Mouse (Mus musculus) left cerebral cortex, adult 18-20 months (tissue): Measurements from ENCODE around the gene Enox1. TPM values are rescaled to one million over a fixed set of nuclear protein-coding genes. Genes with fewer than 3 reads are reported as not detected.
A peak's percentile ranks its signal among the peaks of the same experiment; 100 is the strongest.

Experiments
- DNase-seq, 2 experiments: peaks; one replicate each; pipeline ENCODE4 v3.0.0; 2021 to 2022; ENCODE audit warnings: low spot score in 2 of 2, mixed read lengths in 1 of 2
- total RNA-seq, 2 experiments: library from RNA; stranded (reverse); gene quantifications; 2 replicates each; pipeline ENCODE4 v1.2.3; 2021

Enox1 gene
- total RNA-seq, 2 experiments from 2014 or later, result 43.8 to 44.9 TPM

DNA sequence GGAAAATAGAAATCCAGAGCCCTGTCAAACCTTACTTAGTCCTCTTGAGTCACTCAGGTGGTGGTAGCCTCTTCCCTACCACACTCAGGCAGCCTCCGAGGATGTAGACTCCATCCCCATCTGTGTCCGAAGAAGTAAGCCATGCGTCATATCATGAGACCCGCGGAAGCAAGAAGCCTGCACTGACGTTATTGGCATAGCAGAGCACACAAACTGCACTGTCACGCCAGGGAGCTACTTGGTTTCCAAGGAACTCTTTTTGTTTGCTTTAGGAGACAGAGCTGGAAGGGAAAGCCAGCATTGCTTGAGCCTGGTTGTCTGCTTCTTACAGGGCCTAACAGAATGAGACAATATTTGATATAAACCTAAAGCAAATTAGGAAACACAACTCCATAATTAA is 284.2 kb downstream of the Enox1 start:
- DNase-seq, result no peak

DNA sequence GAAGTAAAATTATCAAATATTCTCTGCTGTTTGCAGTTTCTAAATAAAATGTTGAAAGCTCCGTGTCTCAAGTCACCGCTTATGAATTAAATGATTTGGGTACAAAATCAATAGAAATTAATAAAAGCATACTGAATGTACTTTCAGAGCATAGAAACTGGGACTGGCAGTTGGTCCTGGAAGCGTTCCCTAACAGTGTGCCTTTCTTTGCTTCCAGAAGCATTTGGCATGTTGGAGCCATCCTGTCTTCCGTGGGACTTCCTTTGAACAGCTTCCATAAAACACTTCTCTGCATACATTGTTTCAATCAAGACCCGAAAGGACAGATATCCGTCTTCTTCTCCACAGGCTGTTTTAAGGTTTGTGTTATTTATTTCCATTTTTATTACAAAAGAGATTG is 285.0 kb downstream of the Enox1 start:
- DNase-seq, result no peak

DNA sequence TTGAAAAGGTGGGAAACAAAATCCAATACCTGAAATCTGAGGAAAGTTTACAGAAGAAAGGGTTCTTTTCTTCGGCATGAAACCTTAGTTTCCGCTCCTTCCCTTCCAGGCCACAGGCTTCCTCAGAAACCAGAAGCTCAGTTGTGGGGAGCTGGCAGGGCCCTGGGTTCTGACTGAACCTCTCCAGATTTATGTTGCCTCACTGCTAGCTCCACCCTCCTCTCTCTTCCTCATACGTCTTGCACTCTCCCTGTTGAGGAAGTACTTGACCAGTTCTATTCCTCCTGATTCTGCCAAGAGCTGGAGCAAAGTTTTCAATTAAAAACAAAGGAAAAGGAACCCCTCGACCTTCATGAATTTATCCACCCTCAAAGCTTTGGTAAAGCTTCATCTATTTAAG is 291.4 kb downstream of the Enox1 start:
- DNase-seq, result no peak

DNA sequence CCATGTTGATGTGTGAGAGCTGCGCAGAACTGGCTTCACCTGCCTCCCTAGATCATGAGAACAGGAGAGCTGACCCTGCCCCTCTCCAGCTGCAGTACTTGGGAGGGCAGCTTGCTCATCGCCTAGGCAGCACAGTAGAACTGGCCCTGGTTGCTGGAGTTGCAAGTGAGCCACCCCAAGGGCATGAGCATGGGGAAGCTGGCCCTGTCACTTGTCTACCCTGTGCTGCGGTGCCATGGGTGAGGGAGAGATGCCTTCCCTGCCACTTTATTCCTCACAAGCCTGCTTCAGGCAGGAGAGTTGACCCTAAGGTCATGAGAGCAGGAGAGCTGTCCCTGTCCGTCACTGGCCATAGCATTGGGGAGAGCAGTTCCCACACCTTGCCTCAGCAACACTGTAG is 295.4 kb downstream of the Enox1 start:
- DNase-seq, result no peak

DNA sequence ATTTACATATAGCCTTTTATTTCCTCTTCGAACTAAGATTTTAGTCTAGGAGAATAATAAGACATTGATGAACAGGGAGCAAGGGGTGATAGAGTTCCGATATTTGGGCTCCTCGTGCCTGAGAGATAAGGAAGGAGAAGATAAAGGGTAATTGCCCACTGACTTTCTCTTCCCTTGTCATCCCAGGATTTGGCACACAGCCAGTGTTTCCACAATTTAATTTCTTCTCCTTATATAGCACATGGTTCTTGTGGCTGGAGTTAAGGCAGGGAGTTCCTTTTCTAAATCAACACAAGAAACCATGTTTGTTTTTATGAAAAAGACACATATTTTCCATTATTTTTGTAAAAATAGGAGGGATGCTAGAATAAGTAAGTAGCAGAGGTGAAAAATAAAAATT is 299.5 kb downstream of the Enox1 start:
- no peak for DNase-seq

DNA sequence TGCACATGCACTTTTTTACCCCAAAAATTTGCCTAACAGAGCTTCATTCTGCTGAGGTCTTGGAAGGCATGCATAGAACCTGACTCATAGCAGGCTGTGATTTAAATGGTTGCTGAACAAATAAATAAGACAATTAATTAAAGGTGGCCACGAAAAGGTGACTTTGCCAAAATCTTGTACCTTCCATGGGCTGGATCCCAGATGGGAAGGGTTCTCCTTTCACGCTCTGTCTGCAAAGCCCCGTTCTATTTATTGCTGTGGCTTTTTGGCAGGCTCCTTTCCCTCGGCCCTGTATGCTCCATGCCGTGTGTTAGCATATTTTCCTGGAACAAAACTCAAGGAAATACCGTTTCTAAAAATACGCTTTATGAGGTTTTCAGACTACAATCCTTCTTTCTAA is 300.3 kb downstream of the Enox1 start:
- no peak for DNase-seq

DNA sequence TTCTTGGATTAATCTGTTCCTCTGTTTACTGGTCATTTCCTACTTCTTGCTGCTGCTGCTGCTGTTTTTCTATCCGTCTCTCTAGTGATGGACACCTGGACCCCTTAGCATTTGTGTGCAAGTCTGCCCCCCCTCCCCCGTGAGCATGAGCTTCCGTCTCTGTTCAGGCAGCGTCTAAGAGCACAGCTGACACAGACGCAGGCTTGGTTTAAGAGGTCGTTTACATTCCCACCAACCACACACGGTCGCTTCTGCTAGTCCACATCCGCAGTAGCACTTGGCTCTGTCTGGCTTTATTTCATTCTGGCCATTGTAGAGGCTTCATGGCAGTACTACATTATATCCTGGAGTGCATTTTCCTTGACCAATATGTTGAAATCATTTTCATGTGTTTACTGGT is 301.7 kb downstream of the Enox1 start:
- DNase-seq, result no peak

DNA sequence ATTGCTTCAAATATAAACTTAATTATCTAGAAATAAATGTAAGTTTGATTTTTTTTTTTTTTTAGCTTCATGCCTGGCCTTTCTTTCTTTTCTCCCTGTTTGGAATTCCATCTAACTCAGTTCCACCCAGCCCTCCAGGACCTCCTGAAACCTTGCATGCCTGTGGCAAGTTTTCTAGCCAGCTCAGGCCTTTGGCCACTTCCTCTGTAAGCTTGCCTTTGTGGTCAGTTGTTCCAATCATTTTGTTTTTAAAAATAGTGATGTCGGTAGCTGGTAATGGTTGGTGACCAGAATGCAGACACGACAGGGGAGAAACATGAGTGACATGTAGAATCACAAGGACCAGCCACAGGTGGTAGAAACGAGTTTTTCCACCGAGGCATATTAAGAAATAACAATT is 307.4 kb downstream of the Enox1 start:
- DNase-seq, result no peak

DNA sequence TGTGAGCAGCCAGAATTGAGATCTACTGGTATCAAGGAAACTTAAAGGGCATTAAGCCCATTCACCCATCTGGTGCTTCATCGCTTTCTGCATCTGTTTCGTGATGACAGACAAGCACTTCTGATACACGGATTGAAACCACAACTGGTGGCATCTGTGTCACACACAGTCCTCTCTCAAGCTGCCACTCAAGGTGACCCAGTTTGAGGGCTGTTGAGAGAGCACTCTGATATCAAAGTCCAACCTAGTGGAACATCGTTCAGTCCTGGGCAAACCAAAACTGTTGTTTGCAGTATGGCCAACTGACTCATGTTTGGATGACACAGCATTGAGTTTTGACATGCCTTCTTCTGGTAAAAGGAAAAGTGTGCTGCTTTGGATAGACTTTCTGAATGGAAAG is 308.2 kb downstream of the Enox1 start:
- no peak for DNase-seq

DNA sequence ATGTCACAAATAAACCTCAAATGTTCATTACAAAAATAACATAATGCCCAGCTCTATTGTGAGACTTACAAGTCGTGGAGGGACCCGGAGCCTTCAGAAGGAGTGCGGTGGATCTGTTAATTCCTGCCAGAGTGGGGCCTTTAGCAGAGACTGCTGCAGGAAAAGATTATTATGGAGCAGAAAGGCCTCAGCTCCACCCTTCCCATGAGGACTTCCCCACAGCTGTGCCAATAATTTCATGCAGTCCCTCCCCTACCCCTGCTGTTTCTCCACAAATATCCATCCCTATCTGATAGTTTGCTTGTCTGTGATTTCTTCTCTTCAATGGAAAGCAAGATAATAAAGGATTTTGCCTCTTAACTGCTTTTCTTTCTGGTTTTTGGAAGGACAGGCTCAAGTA is 314.0 kb downstream of the Enox1 start:
- DNase-seq, result no peak

DNA sequence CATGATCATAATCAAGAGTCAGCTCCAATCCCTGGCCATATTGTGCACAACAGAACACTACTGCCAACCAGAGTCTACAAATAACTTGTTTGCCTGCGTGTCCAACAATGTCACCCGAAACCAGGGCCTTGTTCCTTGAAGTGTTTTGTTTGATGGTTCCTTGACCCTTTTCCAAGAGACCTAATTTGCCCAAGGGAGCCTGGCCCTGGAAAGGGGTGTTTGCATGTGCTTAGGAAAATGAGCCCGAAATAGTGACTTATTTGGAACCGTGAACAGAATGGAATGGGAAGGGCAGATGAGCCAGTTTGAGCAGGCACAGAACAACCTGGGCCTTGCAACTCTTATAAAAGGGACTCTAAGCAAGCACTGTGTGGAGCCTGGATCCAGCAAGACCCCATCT is 316.9 kb downstream of the Enox1 start:
- no peak for DNase-seq

DNA sequence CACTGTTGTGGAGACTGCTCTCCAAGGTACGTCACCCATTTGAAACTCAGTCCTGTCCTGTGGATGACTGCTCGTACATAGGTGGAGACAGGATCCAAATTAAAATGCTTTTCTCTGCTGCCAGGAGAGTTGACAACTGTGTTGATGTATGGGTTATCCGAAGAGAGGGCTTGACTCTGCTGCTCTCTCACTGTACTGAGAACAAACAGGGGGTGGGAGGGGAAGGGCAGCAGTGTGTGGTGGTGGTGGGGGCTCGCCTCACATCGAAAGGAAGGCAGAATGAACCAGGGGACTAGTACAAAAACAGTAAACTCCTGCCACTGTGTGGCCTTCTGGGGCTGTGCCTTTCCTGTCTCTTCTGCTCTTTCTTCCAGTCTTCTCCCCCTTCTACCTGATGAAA is 317.5 kb downstream of the Enox1 start:
- no peak for DNase-seq

DNA sequence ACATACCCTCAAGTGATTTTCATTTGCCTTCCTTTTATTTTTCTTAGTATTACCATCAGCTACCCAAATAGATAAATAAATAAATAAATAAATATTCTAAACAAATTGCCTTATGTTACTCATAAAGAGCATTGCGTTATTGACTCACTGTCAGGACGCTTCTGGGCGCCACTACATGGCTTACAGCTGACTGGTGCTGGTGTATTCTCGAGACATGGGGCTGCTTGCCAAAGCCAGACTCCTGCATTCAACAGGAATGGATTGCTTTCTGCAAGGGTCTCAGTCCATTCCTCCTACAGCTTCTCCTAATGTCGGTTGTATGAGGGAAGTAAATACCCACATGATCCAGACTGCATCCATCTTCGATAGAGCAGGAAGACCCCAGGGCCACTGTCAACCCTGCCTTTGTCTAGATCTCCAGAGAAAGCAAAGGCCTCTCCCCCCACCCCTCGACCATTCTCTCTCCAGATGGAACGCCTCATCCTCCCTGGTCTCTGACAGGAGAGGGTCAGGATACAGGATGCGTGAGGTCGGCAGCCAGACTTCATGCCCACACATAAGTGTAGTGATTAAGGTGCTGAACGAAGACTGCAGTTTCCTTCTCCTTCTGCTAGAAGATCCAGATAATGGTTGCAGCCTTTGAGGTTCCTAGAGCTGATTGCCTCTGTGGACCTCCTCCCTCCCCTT is 318.7 kb downstream of the Enox1 start:
- DNase-seq, result no peak

DNA sequence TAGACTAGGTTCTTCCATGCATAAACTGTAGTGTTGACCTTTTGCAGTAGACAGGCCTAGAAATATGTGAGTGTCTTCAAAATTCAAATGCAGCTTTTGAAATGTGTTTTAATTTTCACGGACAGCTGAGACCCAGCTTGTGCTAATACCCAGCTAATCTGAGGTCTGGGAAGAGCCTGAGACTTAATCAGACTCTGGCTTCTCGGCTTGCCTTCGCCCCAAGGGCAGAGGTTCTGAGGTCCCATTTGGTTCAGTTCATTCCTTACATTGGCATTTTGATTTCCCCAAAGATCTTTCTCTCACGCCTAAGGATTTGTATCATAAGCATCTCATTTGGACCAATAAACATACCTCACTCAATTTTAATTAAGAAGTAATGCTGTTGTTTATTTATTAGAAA is 321.1 kb downstream of the Enox1 start:
- DNase-seq, result no peak

DNA sequence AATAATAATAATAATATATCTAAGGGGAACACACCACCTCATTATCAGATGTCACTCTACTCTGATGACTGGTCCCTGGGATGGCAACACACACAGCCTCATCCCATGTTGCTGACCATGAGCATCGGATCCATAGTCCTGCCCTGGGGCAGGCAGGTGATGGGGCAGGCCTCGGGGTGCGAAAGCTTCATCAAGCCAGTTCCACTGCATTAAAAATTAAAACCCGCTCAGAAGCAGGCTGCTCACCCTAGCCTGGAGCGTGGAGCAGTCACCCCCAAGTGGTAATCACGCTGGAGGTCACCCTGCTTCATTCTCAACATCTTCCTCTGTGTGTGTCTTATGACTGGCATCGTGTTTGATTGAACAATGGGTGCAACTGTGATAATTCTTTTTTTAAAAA is 321.6 kb downstream of the Enox1 start:
- no peak for DNase-seq

DNA sequence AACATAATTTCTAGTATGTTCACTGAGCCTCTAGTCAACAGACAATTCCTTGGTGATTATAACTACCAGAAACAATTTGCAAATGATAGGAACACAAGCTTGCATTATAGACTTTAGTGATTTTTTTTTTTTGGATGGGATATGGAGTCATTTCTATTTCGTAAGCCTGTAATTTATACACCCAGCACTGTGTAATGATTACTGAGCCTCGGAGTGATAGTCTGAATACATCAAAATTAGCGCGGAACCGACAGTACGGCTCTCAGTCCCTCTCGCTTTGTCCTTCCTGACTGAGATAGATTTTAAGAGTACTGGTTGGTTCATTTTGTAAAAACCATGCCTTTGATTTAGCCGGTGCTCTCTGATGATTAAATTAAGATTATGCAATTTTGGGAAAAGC is 322.1 kb downstream of the Enox1 start:
- DNase-seq, result no peak

DNA sequence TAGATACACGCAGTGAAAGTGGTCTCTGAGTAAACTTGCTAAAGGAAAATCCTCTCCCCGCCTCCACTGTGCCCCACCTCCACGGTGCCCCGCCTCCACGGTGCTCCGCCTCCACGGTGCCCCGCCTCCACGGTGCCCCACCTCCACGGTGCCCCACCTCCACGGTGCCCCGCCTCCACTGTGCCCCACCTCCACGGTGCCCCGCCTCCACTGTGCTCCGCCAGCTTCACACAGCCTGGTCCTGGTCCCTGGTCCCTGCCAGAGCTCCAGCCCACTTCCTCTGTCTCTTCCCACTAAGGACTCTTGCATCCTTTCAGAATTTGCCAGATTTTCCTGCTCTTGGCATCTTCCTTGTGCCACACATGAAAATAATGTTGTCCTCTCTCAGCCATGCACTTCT is 326.5 kb downstream of the Enox1 start:
- DNase-seq, result no peak

DNA sequence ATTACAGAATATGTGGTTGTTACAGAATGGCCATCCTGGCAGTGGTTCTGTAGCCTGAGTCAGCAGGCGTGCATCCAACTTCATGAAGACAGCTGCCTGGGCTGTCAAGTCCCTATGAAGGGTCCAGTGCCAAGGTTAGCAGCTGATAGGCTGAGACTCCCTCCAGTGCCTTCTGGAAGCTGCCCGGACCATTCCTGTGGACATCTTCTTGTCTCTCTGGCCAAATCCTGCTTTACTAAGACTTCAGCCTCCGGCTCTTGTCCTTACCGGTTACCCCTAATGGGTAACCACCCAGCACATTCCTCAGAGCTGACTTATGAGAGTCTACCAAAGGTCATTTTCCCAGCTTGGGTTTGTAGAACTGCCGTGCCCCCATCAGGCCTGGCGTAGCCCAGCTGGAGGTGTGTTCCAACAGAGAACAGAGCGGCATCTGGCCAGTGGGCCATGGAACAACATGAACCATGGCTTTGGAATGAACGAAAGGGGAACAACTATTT is 328.4 kb downstream of the Enox1 start:
- peak; percentile 43 to 55 for DNase-seq

DNA sequence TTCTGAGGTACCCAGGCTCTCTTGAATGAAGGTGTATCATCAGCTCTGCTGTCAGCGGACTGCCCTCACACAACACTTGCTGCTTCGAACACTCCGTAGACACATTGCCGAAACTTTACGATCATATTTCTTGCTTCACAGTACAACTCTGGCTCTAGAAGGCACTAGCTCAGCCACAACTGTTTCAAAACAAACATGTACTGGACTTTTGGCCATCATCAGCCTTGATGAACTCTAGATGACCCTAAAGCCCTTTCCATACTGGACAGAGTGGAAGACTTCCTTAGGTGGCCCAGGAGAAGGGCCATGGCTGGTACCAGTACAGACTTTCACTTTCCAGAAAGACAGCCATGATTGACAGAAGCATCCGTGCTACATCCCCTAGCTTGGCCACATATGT is 334.1 kb downstream of the Enox1 start:
- no peak for DNase-seq

DNA sequence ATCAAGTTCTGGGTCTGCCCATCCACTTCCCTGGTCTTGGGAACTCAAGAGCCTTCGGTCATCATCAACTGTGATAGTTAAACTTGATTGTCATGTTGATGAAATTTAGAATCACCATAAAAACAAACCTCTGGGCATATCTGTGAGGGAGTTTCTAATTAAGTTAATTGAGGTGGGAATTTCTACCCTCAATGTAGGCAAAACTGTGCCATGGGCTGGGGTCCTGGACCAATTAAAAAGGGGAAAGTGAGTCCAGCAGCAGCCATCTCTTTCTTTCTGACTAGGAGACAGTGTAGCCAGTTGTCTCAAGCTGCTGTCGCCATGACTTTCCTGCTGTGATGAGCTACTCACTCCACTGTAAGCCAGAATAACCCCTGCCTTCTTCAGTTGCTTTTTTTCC is 335.2 kb downstream of the Enox1 start:
- DNase-seq, result no peak

DNA sequence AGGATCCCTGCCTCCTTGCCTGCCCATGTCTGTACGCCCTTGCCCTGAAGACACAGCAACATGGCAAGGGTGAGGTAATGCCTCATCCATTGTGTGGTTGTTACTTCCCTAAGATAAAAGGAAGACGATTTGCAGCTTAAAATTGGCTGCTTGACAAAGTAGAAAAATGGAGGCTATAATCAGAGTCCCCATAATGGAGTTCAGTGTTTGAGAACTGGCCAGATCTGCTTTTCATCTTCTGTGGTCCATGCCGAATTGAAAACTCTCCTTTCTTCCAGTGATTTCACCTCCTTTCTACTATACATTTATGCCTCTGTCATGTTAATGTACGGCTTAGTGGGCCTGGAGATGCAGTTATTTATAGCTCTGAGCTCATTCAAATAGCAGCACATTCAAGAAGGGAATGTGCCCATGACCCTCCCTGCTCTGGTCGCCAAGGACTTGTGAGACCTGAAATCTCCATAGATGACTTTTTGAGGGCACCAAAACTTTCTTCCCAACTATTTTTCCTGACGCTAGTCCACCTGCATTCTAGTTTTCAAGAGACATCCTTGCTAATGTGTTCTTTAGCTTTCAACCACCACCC is 343.5 kb downstream of the Enox1 start:
- no peak for DNase-seq

DNA sequence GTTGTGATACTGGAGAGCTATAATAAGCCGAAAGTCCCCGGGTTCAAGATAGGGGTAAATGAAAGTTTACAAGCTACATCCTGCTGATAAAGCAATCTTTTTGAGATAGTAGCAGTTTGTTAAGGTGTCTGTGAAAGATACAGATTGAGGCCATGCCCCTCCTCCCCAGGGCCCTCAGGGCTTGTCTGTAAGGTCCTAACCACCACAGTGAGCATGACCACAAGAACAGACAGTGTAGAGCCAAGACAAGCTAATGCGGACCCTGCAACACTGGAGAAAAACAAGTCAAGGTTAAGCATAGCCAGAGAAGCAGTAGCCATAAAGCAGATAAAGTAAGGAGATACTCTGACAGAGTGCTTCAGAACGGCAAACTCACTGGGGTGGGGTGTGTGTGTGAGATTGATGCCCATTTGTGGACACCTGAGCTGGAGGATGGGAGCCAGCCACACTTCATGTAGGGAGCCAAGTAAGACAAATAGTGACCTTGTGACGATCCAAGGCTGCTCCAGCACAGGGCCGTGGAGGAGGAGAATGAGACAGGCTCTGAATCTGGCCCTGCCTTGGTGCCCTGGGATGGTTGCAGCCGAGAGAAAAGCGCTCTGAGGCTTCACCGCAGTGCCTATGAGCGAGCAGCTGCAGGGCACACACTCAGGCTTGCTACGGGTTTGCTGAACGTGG is 348.0 kb downstream of the Enox1 start:
- DNase-seq, result no peak

DNA sequence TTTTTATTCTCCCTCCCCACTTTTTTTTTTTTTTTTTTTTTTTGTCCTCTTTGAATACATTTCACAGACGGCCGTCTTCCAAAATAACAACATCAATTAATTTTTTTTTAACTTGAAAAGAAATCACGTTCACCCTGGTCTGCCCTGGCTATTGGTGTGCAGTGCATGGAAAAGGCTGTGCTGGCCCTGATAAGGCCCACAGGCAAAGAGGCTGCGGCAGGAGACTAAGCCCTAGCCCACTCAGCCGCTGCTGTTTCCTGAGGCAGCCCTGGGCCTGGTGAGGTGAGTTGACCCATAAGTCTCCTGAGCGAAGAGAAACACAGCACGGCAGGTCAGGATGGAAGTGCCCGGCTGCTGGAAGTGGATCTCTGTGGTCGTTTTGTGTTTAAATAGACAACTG is 349.8 kb downstream of the Enox1 start:
- no peak for DNase-seq
